Mouse (Mus musculus) cerebellum, postnatal 25 days (tissue): ENCODE measurements around the gene Retreg2.

Experiments
- DNase-seq, 2 experiments: peaks; one replicate each; pipeline ENCODE4 v3.0.0; 2021; ENCODE audit warnings: mixed read lengths in 2 of 2

Gene Retreg2

DNA sequence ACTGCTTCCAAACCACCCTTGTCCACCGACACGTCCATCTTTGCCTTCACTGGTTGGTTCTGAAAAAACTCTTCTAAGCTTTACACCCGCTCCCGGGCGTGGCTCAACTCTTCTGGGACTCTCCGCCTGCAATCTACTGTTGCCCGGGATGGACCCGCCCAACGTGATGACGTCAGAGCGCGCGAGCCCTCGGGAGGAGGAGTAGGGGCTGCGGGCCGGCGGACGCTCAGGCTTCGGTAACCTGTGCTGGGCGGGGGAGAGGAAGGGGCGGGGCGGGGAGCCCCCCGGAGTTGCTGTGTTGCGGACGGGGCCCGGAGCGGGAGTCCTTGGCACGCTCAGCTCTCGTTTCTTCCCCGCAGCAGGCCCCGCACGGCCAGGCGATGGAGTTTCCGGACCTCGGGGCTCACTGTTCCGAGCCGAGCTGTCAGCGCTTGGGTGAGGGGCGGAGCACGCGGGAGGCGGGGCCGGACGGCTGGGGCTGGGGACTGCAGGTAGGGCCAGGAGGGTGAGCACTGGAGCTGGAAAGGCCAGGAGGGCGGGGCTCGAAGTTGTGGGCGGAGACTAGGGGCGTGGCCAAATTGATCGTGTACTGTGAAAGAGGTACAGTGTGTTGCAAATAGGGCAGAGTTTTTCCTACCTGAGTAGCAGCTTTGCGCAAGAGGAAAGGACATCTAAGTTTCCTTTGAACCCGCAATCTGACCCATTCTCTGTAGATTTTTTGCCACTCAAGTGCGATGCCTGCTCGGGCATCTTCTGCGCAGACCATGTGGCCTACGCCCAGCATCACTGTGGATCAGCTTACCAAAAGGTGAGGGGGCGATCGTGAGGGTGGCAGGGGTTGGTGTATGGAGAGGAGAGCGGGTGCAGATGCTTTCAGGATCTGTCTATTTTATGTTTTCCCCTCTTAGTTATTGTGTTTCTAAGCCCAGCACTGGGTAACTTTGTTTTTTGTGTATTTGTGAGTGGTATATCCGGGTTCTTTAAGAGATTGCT is 26.2 kb downstream of the Retreg2 start, which contains the start of gene Zfand2b:
Zfand2b (plus strand) TSS at position 175 of the 993 bp plus-strand sequence.
- DNase-seq: peak; percentile 97 to 98

GRCm38 (mm10) chr1:75179334-75180104 is 36.9 kb downstream of the Retreg2 start:
- DNase-seq: peak; percentile 61 to 74

DNA sequence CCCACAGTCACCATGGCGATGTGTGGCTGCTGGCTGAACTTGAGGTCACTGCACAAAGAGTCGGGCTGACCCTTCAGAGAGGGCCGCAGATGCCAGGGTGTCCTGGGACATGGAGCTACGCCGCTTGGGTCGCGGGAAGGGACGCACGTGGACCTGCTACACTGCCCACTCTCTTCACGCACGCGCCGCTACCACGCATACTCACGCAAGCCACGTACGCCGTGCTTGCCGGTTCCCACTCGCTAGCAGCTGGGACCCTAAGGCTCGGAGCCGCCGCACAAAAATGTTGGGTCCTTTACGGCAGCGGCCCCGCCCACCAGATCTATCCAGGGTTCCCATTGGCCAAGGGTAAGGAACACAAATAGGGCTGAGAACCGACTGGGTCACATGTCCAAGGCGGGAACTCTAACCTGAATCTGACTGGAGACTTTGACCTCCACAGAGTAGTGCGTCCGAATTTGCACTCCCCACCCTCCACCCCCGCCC is 37.6 kb downstream of the Retreg2 start, which contains the start of gene Abcb6:
Abcb6 (minus strand) TSS at position 288 of the 486 bp plus-strand sequence.
- DNase-seq: peak; percentile 86 to 89

DNA sequence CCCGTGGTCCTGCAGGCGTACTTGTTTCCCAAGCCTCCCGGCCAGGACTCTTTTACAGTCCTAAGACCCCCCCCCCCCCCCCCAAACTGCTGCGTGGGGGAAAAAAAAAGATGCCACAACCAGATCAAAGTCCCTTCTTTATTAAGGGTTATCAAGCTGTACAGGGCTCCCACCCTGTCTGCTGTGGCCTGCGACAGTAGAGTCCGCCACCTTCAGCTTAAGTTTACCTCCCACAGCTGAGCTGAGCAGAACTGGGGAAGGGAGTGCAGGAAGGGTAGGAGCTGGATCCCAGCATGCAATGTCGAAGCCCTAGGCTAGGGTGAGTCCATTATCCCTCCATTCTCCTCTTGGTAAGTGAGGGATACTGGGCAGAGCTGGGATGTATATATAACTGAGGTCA is 38.2 kb downstream of the Retreg2 start:
- no peak for DNase-seq

DNA sequence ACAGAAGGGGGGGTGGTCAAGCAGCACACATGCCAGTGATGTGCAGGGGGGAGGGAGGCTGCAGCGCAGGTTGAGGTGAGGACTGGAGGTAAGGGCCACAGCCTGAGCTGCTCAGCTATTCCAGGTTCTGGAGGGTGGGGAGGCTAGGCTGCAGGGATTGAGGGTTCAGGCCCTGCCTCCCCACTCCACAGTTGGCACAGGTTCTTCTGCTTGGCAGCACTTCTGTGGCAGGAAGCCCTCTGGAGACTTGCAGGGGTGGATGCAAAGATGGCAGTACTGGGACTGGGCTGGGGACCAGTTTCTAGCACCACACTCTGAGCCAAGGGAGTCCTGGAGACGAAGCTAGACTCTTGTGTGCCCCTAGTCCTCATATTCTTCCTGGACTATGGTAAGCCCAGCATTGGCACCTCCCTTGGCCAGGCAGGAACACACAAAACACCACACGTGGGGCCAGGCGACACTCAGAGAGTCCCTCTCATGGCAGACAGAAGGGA is 38.8 kb downstream of the Retreg2 start:
- DNase-seq: peak in 1 of 2 experiments; percentile 28

- DNase-seq: no peak
These were observed 39.6 kb downstream of the Retreg2 start for GRCm38 (mm10) chr1:75182160-75182559.

DNA sequence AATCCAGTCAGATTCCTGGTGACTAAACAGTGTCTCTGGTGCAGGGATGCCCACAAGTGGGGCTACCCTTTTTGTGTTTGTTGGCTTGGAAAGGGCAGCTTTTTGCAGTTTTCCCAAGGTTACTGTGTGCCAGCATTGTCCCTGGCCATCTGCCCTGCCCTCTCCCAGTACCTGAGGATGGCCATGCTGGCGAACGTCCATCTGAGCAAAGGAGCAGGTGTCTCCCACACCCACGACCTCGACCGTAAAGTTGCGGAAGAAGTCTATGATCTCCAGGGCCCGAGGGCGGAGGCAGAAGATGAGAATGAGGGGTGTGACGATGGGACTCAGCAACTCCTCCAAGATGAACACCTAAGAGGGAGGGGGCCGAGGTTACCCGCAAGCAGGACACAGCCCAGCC is 42.9 kb downstream of the Retreg2 start:
- peak; percentile 49 to 67 for DNase-seq

GRCm38 (mm10) chr1:75187126-75187525 is 44.5 kb downstream of the Retreg2 start:
- DNase-seq: no peak

DNA sequence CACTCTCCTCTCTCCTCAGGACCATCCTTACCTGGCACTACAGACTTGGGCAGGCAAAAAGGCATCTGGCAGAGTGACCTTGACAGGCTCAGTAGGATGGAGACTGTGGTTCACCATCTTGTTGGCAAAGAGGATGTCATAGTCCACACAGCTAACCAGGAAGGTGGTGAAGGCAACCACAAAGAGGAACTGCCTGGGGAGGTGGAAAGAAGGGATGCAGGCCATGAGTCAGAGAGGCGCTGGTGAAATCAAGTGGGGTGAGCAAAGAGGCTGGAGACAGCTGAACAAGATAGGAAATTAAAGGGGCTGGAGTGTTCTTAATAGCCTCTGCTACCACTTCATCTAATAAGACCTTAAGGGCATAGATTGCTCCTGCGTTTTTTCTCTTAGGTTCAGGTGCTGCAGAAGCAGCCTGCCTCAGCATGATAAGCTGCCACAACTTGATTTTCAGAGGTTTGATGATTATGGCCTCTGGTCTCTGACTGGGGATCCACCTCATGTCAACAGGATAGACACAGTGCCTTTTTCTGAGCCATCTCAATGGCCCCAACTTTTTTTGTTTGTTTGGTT is 45.4 kb downstream of the Retreg2 start:
- no peak for DNase-seq

- no peak for DNase-seq
These were observed 48.0 kb downstream of the Retreg2 start for GRCm38 (mm10) chr1:75190577-75190976.

- no peak for DNase-seq
These were observed 48.7 kb downstream of the Retreg2 start for GRCm38 (mm10) chr1:75191258-75191621.

DNA sequence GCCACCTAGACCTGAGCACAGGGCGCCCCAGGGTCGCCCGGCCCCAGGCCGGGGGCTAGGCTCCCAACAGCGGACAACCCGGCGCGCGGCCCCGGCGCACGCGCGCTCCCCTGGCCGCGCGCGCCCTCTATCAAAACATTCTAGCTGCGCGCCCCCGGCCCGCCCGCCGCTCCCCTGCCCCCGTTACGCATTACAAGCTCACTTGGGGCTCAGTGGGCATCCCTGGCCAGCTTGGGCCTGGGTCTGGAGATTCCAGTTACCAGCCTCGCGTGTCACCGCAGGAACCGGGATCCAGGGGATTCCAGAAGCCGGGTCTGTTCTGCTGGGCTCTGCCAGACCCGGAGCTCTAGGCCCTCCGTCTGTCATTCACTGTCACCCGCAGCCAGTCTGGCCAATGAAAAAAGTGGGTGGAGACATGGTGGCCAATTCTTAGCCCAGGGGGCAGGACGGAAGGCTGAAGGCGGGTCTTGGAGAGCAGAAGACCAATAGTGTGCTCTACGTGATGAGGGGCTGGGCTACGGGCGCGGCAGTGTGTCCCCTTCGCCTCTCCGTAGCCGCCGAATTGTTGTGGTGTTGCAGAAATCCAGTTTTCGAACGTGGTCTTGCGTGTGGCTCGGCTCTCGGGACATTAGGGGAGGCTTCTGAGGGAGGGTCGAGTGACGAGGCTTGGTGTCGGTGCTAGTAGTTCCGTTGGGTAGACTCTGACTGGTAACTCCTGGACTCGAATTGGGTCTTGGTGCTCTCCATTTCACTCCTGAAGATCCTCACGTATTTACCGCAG is 49.2 kb downstream of the Retreg2 start, which contains the start of the genes Ankzf1 and Atg9a:
Ankzf1 (plus strand) TSS at position 530 of the 781 bp plus-strand sequence.
Atg9a (minus strand) TSS at position 575 of the 781 bp plus-strand sequence.
- peak; percentile 93 to 94 for DNase-seq

- DNase-seq: peak in 1 of 2 experiments; percentile 61
These were observed 49.9 kb downstream of the Retreg2 start for GRCm38 (mm10) chr1:75192452-75192851.
